Mouse (Mus musculus) CH12.LX (cell line): ENCODE results near the gene Tbc1d14.

Experiments
- CHD2 ChIP-seq: IDR thresholded peaks from 2 replicates; pipeline ENCODE4 v1.6.1; 2011; ENCODE audit warnings: low read length, improper control_type of control experiment
- CTCF ChIP-seq, 2 experiments: IDR thresholded peaks in 1 of 2; conservative IDR thresholded peaks in 1 of 2; 2 replicates each; pipeline ENCODE4 v1.5.1; 2011 to 2012; ENCODE audit warnings: low read depth in 2 of 2, low read length in 2 of 2, improper control_type of control experiment in 1 of 2, inconsistent platforms in 1 of 2, mild to moderate bottlenecking in 1 of 2, moderate library complexity in 1 of 2
- HCFC1 ChIP-seq: IDR thresholded peaks from 2 replicates; pipeline ENCODE4 v1.6.1; 2012; ENCODE audit warnings: low read depth, mild to moderate bottlenecking, inconsistent platforms, low read length, improper control_type of control experiment
- MAZ ChIP-seq: IDR thresholded peaks from 2 replicates; pipeline ENCODE4 v1.6.1; 2012; ENCODE audit warnings: low read depth, mild to moderate bottlenecking, inconsistent platforms, low read length, improper control_type of control experiment, moderate library complexity
- POLR2A ChIP-seq: IDR thresholded peaks from 2 replicates; pipeline ENCODE4 v1.6.1; 2011; ENCODE audit warnings: low read depth, mild to moderate bottlenecking, improper control_type of control experiment, low read length
- ZKSCAN1 ChIP-seq: IDR thresholded peaks from 2 replicates; pipeline ENCODE4 v1.6.1; 2012; ENCODE audit warnings: low read depth, inconsistent platforms, low read length, improper control_type of control experiment, borderline replicate concordance

- TF ChIP-seq ZKSCAN1: no peak
- no peak for TF ChIP-seq CTCF (conservative IDR thresholded peaks at IDR 0.05 in 1 of 2, IDR thresholded peaks at IDR 0.05 in 1 of 2; ENCODE audit: low read depth in 2 of 2, low read length in 2 of 2)
- no peak for TF ChIP-seq MAZ
- TF ChIP-seq CHD2: no peak
- no peak for TF ChIP-seq POLR2A
- no peak for TF ChIP-seq HCFC1
Observed at GRCm38 (mm10) chr5:36536424-36536823, 56.7 kb downstream of the Tbc1d14 start.
